Mouse (Mus musculus) lung, postnatal 36 days (tissue): ENCODE results near the gene Elobl.

Source experiments
- DNase-seq: peaks from one replicate; pipeline ENCODE4 v3.0.0; 2022; ENCODE audit warnings: mixed read lengths

Gene Elobl

GRCm38 (mm10) chr11:88981337-88981736, 14.6 kb upstream of the Elobl start:
- DNase-seq: no peak

- no peak for DNase-seq
These were observed 10.5 kb upstream of the Elobl start for GRCm38 (mm10) chr11:88977188-88977587.

- DNase-seq: no peak
These were observed 9.6 kb upstream of the Elobl start for GRCm38 (mm10) chr11:88976320-88976719.

GRCm38 (mm10) chr11:88973776-88974701, 7.3 kb upstream of the Elobl start:
- peak; percentile 95 for DNase-seq

- no peak for DNase-seq
These were observed 3.5 kb upstream of the Elobl start, which contains the start of gene Coil for GRCm38 (mm10) chr11:88970202-88970732. Coil (plus strand) TSS chr11:88970252.

- no peak for DNase-seq
These were observed 7.9 kb downstream of the Elobl start for GRCm38 (mm10) chr11:88958851-88959250.

GRCm38 (mm10) chr11:88955217-88955969, 11.3 kb downstream of the Elobl start, which contains the start of gene Scpep1:
Scpep1 (minus strand) TSS chr11:88955465.
- DNase-seq: peak; percentile 99

- DNase-seq: peak; percentile 56
These were observed 11.9 kb downstream of the Elobl start for GRCm38 (mm10) chr11:88954803-88955202.

GRCm38 (mm10) chr11:88953582-88953981, 13.1 kb downstream of the Elobl start:
- no peak for DNase-seq

GRCm38 (mm10) chr11:88952117-88952516, 14.6 kb downstream of the Elobl start:
- no peak for DNase-seq

- DNase-seq: no peak
These were observed 15.2 kb downstream of the Elobl start for GRCm38 (mm10) chr11:88951576-88951975.

- DNase-seq: no peak
These were observed 16.0 kb downstream of the Elobl start for GRCm38 (mm10) chr11:88950640-88951250.

- no peak for DNase-seq
These were observed 16.7 kb downstream of the Elobl start for GRCm38 (mm10) chr11:88949802-88950639.

GRCm38 (mm10) chr11:88948896-88949295, 17.8 kb downstream of the Elobl start:
- no peak for DNase-seq

- DNase-seq: no peak
These were observed 20.7 kb downstream of the Elobl start for GRCm38 (mm10) chr11:88945971-88946585.

- DNase-seq: no peak
These were observed 25.2 kb downstream of the Elobl start for GRCm38 (mm10) chr11:88941489-88941888.

GRCm38 (mm10) chr11:88939634-88940033, 27.1 kb downstream of the Elobl start:
- no peak for DNase-seq

GRCm38 (mm10) chr11:88938770-88939169, 28.0 kb downstream of the Elobl start:
- DNase-seq: no peak

GRCm38 (mm10) chr11:88937886-88938285, 28.8 kb downstream of the Elobl start:
- DNase-seq: no peak

GRCm38 (mm10) chr11:88934089-88935000, 32.4 kb downstream of the Elobl start:
- no peak for DNase-seq
